Mouse (Mus musculus) liver, adult 2 months (tissue): ENCODE results near the gene 1700003E16Rik. TPM values are rescaled to one million over a fixed set of nuclear protein-coding genes. Genes with fewer than 3 reads are reported as not detected.

Experiments used
- DNase-seq: peaks from one replicate; pipeline ENCODE4 v3.0.0-alpha.2; 2011; ENCODE audit warnings: low read depth, low spot score; ENCODE audit errors: extremely low read depth
- H3K27ac ChIP-seq: fragments of 200-500 bp; replicated peaks from 2 replicates; pipeline ENCODE4 v1.5.1; 2012; ENCODE audit warnings: low read depth, mild to moderate bottlenecking, control low read depth, inconsistent platforms, low read length; ENCODE audit not compliant: insufficient read depth
- H3K27me3 ChIP-seq: fragments of 200-500 bp; 2 replicates; pipeline ENCODE4 v1.6.1; 2012; ENCODE audit warnings: mild to moderate bottlenecking, moderate library complexity, low read length, inconsistent platforms; ENCODE audit not compliant: control insufficient read depth, insufficient read depth
- H3K36me3 ChIP-seq: fragments of 200-500 bp; 2 replicates; pipeline ENCODE4 v1.6.1; 2012; ENCODE audit warnings: low read length, inconsistent platforms; ENCODE audit not compliant: control insufficient read depth, insufficient read depth
- H3K4me1 ChIP-seq: fragments of 200-500 bp; 2 replicates; pipeline ENCODE4 v1.6.1; 2011; ENCODE audit warnings: low read length; ENCODE audit not compliant: control insufficient read depth, insufficient read depth
- H3K4me3 ChIP-seq: fragments of 200-500 bp; 2 replicates; pipeline ENCODE4 v1.5.1; 2011; ENCODE audit warnings: low read depth, mild to moderate bottlenecking, control low read depth, low read length, moderate library complexity; ENCODE audit not compliant: insufficient read depth
- H3K79me2 ChIP-seq: fragments of 200-500 bp; 2 replicates; pipeline ENCODE4 v1.6.1; 2012; ENCODE audit warnings: inconsistent platforms, mild to moderate bottlenecking, low read length, moderate library complexity; ENCODE audit not compliant: control insufficient read depth, insufficient read depth
- H3K9ac ChIP-seq: fragments of 200-500 bp; 2 replicates; pipeline ENCODE4 v1.6.1; 2012; ENCODE audit warnings: low read depth, mild to moderate bottlenecking, control low read depth, inconsistent platforms, low read length
- CTCF ChIP-seq: fragments of 200-500 bp; IDR thresholded peaks from 2 replicates; pipeline ENCODE4 v1.5.1; 2011; ENCODE audit warnings: low read depth, low read length, control low read depth
- POLR2A ChIP-seq: fragments of 200-500 bp; IDR thresholded peaks from 2 replicates; pipeline ENCODE4 v1.6.1; 2011; ENCODE audit warnings: low read length, control low read depth; ENCODE audit not compliant: insufficient read depth; ENCODE audit errors: extremely low read depth
- WGBS: fragments of 180-500 bp; shearing (Covaris S2); methylation state at CpG from one replicate; pipeline ENCODE4 v1.1.7; 2018; 5-methylcytosine and 5-hydroxymethylcytosine counted together
- polyA plus RNA-seq: library from polyadenylated mRNA; depleted of rRNA; stranded (reverse); fragments of >200 nt; gene quantifications from 2 replicates; pipeline ENCODE4 v1.2.3, GENCODE M21; 2012
- total RNA-seq: library from RNA; depleted of rRNA; stranded (reverse); fragments of >200 nt; gene quantifications from 2 replicates; pipeline ENCODE4 v1.2.3, GENCODE M21; 2014

The 1700003E16Rik gene
- total and polyA plus RNA-seq, 2 experiments: 0.09 to 0.22 TPM

GRCm38 (mm10) chr6:83142886-83143285 is 13.3 kb upstream of the 1700003E16Rik start:
- Histone ChIP-seq H3K36me3 (no peaks in the 10 kb centered on the region), H3K27ac (no peak overlapping the region), H3K9ac (no peak overlapping the region), H3K4me1 (peaks cover 5% of the 10 kb centered on the region), H3K79me2 (peaks cover 2% of the 10 kb centered on the region; the same call in 1 of the 2 replicates), H3K4me3 (no peak overlapping the region), H3K27me3 (no peaks in the 10 kb centered on the region)
- WGBS: 91% methylated on average over 11 of the region's 11 CpGs
- no peak for DNase-seq
- TF ChIP-seq CTCF: no peak
- no peak for TF ChIP-seq POLR2A

DNA sequence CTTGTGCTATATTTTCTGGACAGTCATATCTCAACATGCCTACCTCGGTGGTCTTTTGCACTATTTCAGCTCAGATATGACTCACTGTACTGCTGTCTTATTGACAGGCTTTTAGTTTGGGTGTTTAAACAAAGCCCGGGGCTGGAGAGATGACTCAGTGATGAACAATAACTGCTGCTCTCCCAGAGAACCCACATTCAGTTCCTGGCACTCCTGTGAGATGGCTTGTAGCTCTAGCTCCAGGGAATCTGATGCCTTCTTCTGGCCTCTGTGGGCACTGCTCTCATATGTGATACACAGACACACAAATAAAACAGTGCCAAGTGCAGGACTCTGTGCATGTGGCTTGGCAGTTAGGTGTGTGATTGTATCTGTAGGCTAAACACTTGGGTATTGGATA is 11.0 kb upstream of the 1700003E16Rik start:
- Histone ChIP-seq H3K9ac (no peak overlapping the region), H3K27me3 (no peaks in the 10 kb centered on the region), H3K4me3 (no peak overlapping the region), H3K79me2 (no peaks in the 10 kb centered on the region), H3K27ac (no peak overlapping the region), H3K4me1 (no peaks in the 10 kb centered on the region), H3K36me3 (no peaks in the 10 kb centered on the region)
- no peak for DNase-seq
- TF ChIP-seq CTCF (no peak), POLR2A (no peak)
- 71% methylated on average over 2 of the region's 2 CpGs for WGBS

GRCm38 (mm10) chr6:83145805-83146204 is 10.4 kb upstream of the 1700003E16Rik start:
- Histone ChIP-seq H3K9ac (peak overlapping the region; percentile 23; the same call in 1 of the 2 replicates), H3K36me3 (no peaks in the 10 kb centered on the region), H3K79me2 (no peaks in the 10 kb centered on the region), H3K4me3 (peak overlapping the region; percentile 45; the same call in 1 of the 2 replicates), H3K27me3 (no peaks in the 10 kb centered on the region), H3K27ac (no peak overlapping the region; the same call in 1 of the 2 replicates), H3K4me1 (no peaks in the 10 kb centered on the region)
- TF ChIP-seq CTCF (no peak), POLR2A (no peak)
- no peak for DNase-seq
- WGBS: 75% methylated on average over 9 of the region's 9 CpGs

DNA sequence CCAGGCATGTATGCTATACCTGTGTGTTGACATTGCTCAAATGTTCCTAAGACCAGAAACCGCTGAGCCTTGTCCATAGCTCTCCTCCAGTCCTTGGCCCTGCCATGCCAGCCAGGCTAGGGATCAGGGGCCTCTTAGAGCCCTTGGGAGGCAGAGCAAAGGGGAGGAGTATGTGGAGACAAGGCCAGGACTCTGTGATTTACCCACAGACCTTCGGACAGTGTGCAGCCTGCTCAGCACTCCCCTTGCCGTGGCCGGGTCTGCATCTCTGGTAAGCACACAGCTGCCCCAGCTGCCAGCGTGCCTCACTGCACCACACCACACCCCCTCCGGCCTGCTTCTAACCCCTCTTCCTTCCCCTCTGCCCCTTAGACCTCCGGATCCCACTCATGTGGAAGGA is 8.9 kb upstream of the 1700003E16Rik start:
- no peaks in the 10 kb centered on the region for H3K36me3 ChIP-seq
- whole genome bisulfite sequencing: 75% methylated on average over 7 of the region's 7 CpGs

GRCm38 (mm10) chr6:83151721-83152120 is 4.5 kb upstream of the 1700003E16Rik start:
- TF ChIP-seq POLR2A: no peak
- no peak for TF ChIP-seq CTCF
- H3K27me3 ChIP-seq: no peaks in the 10 kb centered on the region
- peaks cover 6% of the 10 kb centered on the region; the same call in 1 of the 2 replicates for H3K4me1 ChIP-seq
- H3K36me3 ChIP-seq: no peaks in the 10 kb centered on the region
- no peak for DNase-seq
- H3K27ac ChIP-seq: no peak overlapping the region
- no peaks in the 10 kb centered on the region for H3K79me2 ChIP-seq
- no peak overlapping the region for H3K4me3 ChIP-seq
- no peak overlapping the region for H3K9ac ChIP-seq
- WGBS: 78% methylated on average over 8 of the region's 8 CpGs

More for the DNA sequence above, 8.9 kb upstream of the 1700003E16Rik start:
- Histone ChIP-seq H3K4me3 (no peak overlapping the region), H3K27me3 (no peaks in the 10 kb centered on the region), H3K4me1 (no peaks in the 10 kb centered on the region), H3K79me2 (no peaks in the 10 kb centered on the region), H3K27ac (no peak overlapping the region), H3K9ac (no peak overlapping the region)
- no peak for DNase-seq
- TF ChIP-seq POLR2A (no peak), CTCF (no peak)

GRCm38 (mm10) chr6:83153038-83153437 is 3.2 kb upstream of the 1700003E16Rik start:
- TF ChIP-seq POLR2A (no peak), CTCF (no peak)
- Histone ChIP-seq H3K27ac (no peak overlapping the region), H3K4me1 (peaks cover 6% of the 10 kb centered on the region; the same call in 1 of the 2 replicates), H3K27me3 (no peaks in the 10 kb centered on the region), H3K36me3 (no peaks in the 10 kb centered on the region), H3K4me3 (no peak overlapping the region), H3K9ac (no peak overlapping the region), H3K79me2 (no peaks in the 10 kb centered on the region)
- WGBS: 73% methylated on average over 12 of the region's 12 CpGs
- DNase-seq: no peak
